Mouse (Mus musculus) E14TG2a.4 (cell line): ENCODE measurements around the gene Gm28308.

Source experiments
- CTCF ChIP-seq: conservative IDR thresholded peaks from 2 replicates; pipeline ENCODE4 v1.5.1; 2014; ENCODE audit warnings: low read length
- NANOG ChIP-seq: IDR thresholded peaks from 2 replicates; pipeline ENCODE4 v1.6.1; 2014; ENCODE audit warnings: borderline replicate concordance, low read length, mixed read lengths
- POU5F1 ChIP-seq: IDR thresholded peaks from 2 replicates; pipeline ENCODE4 v1.6.1; 2014; ENCODE audit warnings: low read length, borderline replicate concordance

GRCm38 (mm10) chr6:52171331-52171730 is 41.8 kb downstream of the Gm28308 start:
- no peak for TF ChIP-seq CTCF
- TF ChIP-seq NANOG, result no peak
- no peak for TF ChIP-seq POU5F1
